Mouse (Mus musculus) lung, postnatal 0 days (tissue): ENCODE measurements at regions not wholly inside any gene's neighbourhood (a gene's known extent, or its start where the extent isn't known, plus 50 kb on each side); places are given as distances from the start of the nearest gene placed in this dataset.

Experiments
- CTCF ChIP-seq: IDR thresholded peaks from 2 replicates; pipeline ENCODE4 v1.5.1; 2016; ENCODE audit warnings: antibody characterized with exemption, mild to moderate bottlenecking
- EP300 ChIP-seq: IDR thresholded peaks from 2 replicates; pipeline ENCODE4 v1.6.1; 2016; ENCODE audit warnings: antibody characterized with exemption, mild to moderate bottlenecking, control low read depth

GRCm38 (mm10) chr16:77237272-77237603 is 223.7 kb downstream of the Usp25 start:
- TF ChIP-seq CTCF (no peak), EP300 (no peak)
